In the genomic region with DNA sequence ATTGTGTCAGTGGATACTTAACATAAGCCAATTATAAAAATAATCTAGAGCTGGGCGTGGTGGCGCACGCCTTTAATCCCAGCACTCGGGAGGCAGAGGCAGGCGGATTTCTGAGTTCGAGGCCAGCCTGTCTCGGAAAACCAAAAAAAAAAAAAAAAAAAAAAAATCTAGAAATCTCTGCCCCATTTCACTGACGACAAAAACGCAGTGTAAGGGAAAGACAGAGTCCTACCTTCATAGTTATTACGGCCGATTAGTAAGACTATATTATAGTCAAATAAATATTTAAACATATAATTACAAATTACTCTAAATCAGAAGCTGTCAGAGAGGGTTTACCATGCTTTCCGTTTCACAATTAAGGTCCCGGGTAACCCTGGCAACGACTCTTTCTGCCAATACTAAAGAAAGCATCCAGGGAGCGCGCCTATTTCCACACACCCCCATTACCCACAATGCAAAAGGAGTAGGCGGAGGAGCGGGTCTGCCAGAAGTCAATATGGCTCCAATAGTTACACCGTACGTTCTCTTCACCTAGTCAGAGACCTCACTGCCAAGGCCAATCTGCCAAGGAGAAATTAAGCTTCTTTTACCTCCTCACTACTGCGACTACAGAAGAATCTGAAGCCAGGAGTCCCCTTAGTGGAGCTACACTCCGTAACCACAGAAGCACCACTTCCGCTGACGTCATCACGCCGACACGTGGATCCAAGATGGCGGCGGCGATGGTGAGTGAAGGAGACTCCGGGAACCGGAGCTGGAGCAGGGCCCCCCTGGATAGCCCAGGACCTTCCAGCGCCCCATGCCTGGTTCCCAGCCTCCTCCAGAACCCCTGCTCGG, we compare ENCODE assay signal across 8 mouse cellular contexts. TPM values are rescaled to one million over a fixed set of nuclear protein-coding genes. Genes with fewer than 3 reads are reported as not detected.
DNase-seq lines count a peak whose midpoint lies in the region; ATAC-seq lines count a peak whose summit lies in the region.

A gene (plus strand): TSS at position 460 of the 840 bp plus-strand sequence.

- H3K4me1 ChIP-seq in hindbrain, embryonic 14.5 days (replicated peaks; ENCODE audit: control insufficient read depth, insufficient read depth, low read length), result peaks cover 9% of the 10 kb centered on the region

- H3K9me3 ChIP-seq in hindbrain, embryonic 14.5 days (ENCODE audit: control insufficient read depth, low read length), result no peaks in the 10 kb centered on the region

- H3K27ac ChIP-seq in hindbrain, embryonic 14.5 days, result peak within 1 kb of the TSS; percentile 96

- peak; percentile 97 for DNase-seq in R1 (ENCODE audit: low read depth, low spot score)
- peak; percentile 94 to 95 for DNase-seq in cerebellum, postnatal 25 days
- DNase-seq in frontal cortex, postnatal 25 days (ENCODE audit: low spot score in 2 of 2), result peak; percentile 92 to 94
- peak; percentile 96 for DNase-seq in hindbrain, embryonic 14.5 days (ENCODE audit: low spot score)
- DNase-seq in layer of hippocampus, postnatal 36 days, result peak; percentile 92 to 94
- DNase-seq in lung, postnatal 36 days, result peak; percentile 95
- peak; percentile 95 for DNase-seq in retina, postnatal 1 day
- DNase-seq in urinary bladder, adult 18-20 months (ENCODE audit: low spot score in 2 of 2), result peak; percentile 82 to 96

- H3K36me3 ChIP-seq in hindbrain, embryonic 14.5 days (replicated peaks; ENCODE audit: control insufficient read depth, insufficient read depth), result no peaks in the 10 kb centered on the region

- WGBS in hindbrain, embryonic 14.5 days, result 8% methylated on average over 34 of the region's 34 CpGs

- peak within 1 kb of the TSS; percentile 89 for H3K9ac ChIP-seq in hindbrain, embryonic 14.5 days

- no peaks in the 10 kb centered on the region for H3K27me3 ChIP-seq in hindbrain, embryonic 14.5 days (ENCODE audit: control insufficient read depth, insufficient read depth, low read length)

- H3K4me2 ChIP-seq in hindbrain, embryonic 14.5 days (replicated peaks), result peak within 1 kb of the TSS; percentile 69

- ATAC-seq in hindbrain, embryonic 14.5 days (ENCODE audit: low FRiP score), result peak; percentile 95

- H3K4me3 ChIP-seq in hindbrain, embryonic 14.5 days (replicated peaks; ENCODE audit: low read length), result peak within 1 kb of the TSS; percentile 70

RNA-seq across cellular contexts. Expression of the gene that starts here (rescaled TPM):
- 84.0 and 84.3 TPM in 2 replicates for polyA plus RNA-seq in hindbrain, embryonic 14.5 days (2014; fragmentation: Nextera tagmentation; extraction: Ambion mirVana)
- total RNA-seq in layer of hippocampus, postnatal 36 days (2021), result 100 to 1,000 TPM in 1 of 2 experiments, 10 to 100 TPM in 1; 84.1 to 103 TPM

Comparison
In these comparisons a context has a peak if more than half of its experiments do, and no peak if none do; other contexts are left out.
1. Peak in every context shown above with its lines: DNase-seq, ATAC-seq, H3K4me3 ChIP-seq and H3K27ac ChIP-seq.